Mouse (Mus musculus) urinary bladder, postnatal 4 days (tissue): ENCODE measurements around the gene Magi2.

Source experiments
- DNase-seq, 2 experiments: peaks; one replicate each; pipeline ENCODE4 v3.0.0; 2021 to 2022; ENCODE audit warnings: low spot score in 2 of 2

Gene Magi2

DNA sequence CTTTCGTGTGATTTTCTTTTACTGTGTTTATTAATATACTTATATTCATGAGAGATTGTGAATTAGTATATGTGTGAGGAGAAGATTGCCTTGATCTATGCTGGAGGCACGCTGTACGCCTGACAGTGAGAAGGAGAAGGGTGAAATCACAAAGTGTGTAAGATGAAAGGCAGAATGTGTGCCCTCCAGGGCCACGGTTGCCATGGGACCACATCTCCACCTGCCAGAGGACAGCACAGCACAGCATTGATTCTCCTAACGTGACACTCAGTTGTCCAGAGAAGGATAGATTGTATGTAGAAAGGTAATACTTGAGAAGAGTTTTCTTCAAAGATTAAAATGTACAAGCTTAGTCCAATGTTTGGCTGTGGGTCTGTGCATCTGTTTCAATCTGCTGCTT is 847.3 kb downstream of the Magi2 start:
- no peak for DNase-seq

DNA sequence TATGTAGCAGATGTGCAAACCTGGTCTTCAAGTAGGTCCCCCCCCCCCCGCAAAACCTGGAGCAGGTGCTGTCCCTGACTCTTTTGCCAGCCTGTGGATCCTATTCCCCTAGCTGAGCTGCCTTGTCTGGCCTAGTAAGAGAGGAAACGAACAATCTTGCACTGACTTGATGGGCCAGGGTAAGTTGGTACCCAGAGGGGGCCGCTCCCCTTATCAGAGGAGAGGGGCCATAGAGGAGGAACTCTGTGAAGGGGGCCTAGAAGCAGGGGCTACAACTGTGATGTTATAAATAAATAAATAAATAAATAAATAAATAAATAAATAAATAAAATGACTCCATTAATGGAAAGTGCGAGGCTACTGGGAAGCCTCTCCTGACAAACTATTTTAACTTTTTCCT is 848.0 kb downstream of the Magi2 start:
- no peak for DNase-seq

DNA sequence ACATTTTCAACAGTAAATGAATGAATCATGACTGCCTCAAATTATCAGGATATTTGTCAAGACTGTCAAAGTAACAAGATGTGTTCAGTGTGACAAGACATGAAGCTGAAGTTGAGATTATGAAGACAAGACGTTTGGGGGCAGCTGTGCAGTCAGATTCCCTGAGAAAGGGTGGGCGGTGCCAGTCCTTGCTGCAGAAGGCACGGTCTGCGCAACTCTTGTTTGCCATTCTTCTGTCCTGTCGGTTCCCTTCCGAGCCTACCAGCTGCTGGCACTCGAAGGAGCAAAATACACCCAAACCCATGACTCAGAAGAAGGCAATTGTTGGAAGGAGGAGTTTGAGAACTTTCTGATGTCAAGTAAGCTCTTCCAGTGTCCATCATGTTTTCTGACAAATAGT is 852.1 kb downstream of the Magi2 start:
- DNase-seq = no peak

DNA sequence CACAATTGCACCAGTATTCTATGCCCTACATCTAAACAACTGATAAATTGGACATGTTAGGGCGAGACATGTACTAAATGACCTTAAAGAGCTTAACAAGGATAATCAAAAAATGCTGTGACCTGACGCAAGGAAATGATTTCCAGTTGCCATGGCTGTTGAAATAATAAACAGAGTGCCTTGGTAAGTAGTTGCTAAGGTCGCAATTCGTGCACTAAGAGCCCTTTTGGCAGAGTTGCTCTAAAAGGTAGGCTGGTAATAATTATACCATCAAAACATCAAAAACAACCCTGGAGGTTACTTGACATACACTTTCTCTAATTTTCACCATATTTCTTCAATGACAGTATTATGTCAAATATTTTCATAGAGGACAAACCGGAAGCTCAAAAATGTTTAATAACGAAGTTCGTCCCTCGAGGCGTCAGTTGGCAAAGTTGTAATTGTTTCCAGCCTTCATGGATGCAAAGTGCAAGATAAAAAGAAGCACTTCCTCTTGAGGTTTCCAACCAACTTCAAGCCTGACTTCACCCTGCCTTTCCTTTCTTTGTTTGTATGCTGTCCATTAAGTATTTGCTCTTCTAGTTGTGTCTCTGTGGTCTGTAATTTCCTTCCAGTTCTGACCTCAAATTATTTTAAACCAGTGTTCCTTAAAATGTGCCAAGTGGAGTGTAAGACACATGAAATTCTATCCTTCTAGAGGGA is 853.9 kb downstream of the Magi2 start:
- no peak for DNase-seq

DNA sequence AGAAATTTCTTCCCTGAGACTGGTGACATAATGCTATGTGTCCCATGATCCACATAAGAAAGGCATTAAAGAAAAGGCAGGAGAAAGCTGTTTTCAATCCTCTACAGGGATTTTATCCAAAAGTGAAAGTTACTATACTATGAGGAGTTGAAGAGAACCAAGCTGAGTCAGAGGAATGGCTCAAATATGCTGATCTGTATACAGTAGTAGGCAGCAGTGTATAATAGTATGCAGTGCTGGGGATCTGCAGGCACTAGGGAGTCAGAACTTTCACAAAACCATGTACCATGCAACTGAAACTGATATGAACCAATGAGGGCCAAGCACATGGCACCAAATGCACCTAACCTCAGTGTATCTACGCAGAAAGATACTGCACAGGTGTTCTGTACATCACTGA is 855.5 kb downstream of the Magi2 start:
- DNase-seq = no peak

DNA sequence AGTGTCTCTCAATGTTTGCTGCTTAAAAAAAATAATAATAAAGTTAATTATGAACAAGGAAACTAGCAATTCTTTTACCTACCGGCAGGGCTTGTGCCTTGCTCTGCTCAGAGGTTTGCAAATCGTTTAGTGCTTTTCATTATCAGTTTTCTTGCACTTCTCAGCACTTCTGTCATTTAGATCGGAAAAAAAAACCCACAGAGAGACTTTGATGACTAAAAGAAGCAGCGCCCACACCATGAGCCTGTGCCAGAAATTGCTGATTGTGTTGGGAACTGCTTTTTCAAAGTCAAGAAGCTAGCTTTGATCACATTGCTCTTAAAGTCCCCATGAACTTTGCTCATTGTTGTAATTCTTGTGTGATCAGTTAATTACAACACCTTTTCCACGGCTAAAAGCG is 860.2 kb downstream of the Magi2 start:
- DNase-seq = no peak

DNA sequence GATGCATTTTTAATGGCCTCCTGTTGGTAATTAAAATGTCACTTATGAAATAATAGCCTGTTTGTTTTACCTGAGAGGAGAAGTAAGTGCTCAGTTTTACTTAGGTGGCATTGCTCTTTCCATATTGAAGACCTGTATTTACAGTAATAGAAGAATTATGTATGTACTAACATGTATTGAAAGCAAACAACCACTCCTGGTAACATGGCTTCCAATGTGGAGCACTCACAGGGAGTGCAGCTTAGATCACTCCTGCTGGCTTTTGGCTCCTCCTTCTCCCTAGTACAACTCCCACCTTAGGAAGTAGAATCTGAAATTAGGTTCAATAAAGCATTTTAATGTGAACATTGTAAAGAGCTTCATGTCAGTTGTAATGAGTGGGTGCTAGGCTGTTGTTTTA is 877.0 kb downstream of the Magi2 start:
- no peak for DNase-seq

DNA sequence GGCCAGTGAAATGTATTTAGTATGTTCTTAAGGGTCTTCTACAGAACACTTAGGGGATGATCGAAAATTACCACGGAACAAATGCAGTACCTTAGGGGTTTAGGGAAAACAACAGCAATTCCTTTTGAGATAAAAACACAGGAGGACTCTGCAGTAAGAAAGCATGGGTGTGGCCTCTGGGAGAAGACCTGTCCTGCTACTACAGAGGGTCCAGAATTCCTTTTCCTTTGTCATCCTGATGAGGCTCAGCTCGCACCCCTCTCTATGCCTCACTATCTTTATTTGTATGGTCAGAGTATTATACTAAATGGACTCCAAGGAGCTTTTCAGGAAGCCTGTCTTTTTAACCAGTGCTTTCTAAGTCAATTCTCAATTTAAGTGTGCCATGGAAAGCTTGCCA is 877.7 kb downstream of the Magi2 start:
- DNase-seq = no peak

- no peak for DNase-seq
These were observed 882.7 kb downstream of the Magi2 start for GRCm38 (mm10) chr5:20109496-20109895.

- DNase-seq = no peak
These were observed 890.3 kb downstream of the Magi2 start for GRCm38 (mm10) chr5:20117156-20117555.

GRCm38 (mm10) chr5:20140235-20140634 is 913.4 kb downstream of the Magi2 start:
- DNase-seq = no peak

DNA sequence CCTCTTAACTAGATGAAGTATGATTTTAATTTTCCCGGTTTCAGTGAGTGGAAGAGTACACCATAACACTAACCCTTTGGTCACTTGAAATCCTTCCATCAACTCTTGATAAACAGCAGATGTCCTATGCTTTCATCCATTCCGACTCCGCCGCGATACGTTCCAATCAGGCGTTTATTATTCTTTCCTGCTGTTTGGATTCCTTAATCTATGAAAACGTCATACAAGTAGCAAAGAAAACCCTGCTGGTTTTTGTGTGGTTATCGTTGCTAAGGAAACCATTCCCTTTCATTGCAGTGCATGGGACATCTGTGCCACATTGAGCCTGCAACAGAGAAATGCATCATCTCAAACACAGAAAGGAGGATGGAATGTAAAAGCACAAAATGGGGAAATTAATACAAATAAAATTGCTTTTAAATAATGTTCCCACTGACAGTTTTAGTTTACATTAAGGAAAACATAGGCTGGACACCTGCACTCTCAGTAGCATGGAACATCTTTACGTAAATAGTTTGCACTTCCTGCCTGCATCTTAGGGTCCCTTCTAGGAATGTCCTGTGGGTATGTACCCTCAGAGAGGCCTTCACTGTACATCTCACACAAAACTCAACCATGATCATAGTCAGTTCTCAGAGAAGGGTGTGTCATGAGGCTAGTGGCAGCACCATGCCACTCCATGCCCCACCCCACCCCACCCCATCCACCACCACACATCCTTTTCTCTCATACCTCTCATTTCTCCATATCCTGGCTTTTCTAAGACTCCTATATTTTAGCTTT is 914.0 kb downstream of the Magi2 start:
- no peak for DNase-seq

DNA sequence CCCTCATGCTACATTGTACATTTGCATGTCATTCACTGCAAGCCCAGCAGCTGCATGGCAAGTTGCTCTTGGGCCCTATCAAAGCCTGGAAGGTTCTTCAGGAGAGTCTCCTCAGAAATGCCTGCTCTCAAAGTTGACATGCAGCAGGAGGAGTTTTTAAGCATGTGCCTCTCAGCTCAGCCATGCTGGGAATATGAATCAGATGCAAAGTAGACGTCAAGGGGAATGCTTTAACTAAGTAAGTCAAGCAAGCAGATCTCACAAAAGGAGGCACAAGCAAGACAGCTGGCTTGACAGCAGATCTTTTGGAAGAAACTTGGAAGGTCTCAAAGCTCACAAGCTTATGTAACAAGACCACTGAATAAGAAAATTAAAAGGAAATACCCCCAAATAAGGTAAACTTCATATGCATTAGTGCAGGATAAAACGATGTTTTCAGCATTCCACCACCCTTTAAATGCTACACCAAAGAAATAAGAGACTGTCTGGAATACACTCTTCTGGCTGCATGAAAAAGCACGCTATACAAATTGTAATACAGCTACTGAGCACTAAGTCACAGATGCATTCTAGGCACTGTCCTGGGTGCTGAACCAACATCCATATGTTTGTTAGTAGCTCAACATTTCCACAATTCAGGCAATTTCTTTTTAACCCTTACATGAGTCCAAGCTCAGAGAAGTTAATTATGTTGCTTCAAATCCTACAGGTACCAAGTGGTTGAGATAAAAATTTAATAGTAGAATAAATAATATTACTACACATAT is 926.7 kb downstream of the Magi2 start:
- DNase-seq = no peak

- no peak for DNase-seq
These were observed 969.9 kb downstream of the Magi2 start for GRCm38 (mm10) chr5:20196765-20197164.

GRCm38 (mm10) chr5:20197395-20197794 is 970.6 kb downstream of the Magi2 start:
- DNase-seq = no peak

- no peak for DNase-seq
These were observed 974.5 kb downstream of the Magi2 start for GRCm38 (mm10) chr5:20201348-20201747.

DNA sequence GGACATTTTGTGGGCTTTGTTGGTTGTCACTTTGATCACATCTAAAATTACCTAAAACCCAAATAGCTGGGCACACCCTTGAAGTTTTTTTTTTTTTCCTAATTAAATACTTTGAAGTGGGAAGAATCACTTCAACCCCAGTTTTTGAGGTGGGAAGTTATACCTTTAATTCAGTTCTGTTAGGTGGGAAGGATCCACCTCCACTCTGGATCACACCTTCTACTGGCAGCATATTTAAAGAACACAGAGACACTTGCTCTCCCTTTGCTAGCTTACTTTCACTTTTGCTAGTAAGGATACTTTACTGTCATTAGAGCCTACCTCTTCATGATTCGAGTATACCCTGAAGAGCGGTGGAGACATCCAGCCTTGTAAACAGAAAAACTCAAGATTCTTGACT is 981.3 kb downstream of the Magi2 start:
- no peak for DNase-seq

- DNase-seq = no peak
These were observed 986.5 kb downstream of the Magi2 start for GRCm38 (mm10) chr5:20213299-20213698.

- DNase-seq = no peak
These were observed 999.8 kb downstream of the Magi2 start for GRCm38 (mm10) chr5:20226471-20227210.

DNA sequence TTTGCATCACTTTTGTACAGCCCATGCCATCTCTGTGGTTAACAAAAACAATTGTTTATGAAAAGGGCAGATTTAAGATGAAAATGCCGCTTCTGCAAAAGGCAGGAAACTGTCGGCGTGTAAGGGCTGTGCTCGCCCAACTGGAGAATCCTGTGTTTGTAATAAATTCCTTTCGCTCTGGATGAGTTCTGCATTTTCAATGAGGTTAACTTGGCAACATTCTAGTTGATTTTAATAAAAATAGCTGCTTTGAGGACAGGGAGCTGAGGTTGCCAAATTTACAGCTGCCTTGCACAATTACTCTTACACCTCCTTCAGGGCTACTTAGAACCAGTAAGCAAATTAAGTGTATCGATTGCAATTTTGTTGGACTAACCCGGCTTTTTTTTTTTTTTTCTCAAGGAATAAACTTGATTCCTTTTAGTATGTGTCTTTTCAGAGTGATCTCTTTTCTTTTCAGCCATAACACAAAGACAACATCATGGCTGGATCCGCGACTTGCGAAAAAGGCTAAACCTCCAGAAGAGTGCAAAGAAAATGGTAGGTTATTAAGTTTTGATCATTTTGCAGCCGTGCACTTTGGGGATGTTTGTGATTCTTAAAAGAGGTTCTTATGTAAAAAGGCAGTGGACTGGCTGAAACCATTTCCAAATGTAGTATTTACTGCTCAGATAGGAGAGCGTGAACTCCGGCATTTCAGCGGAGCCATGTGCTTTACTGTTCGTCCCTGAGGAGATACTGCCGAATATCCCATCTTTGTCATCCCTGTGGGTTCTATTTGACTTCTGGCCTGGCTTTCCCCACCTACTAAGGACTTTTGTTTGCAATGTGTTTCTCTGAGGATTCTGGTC is 1001.3 kb downstream of the Magi2 start:
- no peak for DNase-seq

DNA sequence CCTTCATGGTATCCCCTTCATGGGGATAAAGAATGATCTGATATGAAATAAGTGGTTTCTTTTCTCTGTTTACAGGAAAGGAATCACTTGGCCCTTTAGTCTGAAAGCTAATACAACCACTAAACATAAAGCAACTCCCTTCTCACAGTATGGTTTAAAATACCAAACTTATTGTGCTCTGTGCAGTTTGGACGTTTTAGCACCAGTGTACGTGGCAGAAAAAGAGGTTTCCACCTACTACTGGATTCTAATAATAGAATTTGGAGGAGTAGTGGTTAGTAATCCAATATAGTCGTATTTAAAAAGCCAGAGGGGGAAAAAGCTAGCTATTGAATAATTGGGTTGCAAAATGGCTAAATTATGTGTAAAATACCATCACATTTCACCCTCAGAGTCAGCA is 1005.1 kb downstream of the Magi2 start:
- no peak for DNase-seq
